Mouse (Mus musculus): Measurements from ENCODE around the gene Prex1.
A peak's percentile ranks its signal among the peaks of the same experiment; 100 is the strongest.

The Prex1 gene

GRCm38 (mm10) chr2:166560826-166561225, 152.8 kb downstream of the Prex1 start:
- DNase-seq (ENCODE audit: low spot score), result no peak

DNA sequence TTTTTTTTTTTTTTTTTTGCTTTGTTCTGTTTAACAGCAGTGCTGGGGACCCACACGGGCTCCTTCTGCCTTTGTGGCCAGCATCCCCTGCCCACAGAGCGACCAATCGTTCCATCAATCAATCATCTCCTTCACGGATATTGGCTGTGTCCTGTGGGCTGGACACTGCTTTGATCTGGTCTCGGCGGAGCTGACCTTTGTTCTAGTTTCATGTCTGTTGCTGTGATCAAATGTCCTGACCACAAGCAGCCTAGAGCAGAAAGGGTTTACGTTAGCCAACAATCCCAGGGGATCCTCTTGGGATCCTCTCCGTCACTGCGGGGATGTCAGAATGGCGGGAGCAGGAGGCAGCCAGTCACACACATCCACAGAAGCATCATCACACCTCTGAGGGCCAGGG, 154.1 kb downstream of the Prex1 start:
- DNase-seq (ENCODE audit: low spot score), result peak; percentile 32

- DNase-seq (ENCODE audit: low spot score), result no peak
These were observed 158.1 kb downstream of the Prex1 start for GRCm38 (mm10) chr2:166555508-166555907.

GRCm38 (mm10) chr2:166554169-166554505, 159.5 kb downstream of the Prex1 start:
- DNase-seq (ENCODE audit: low spot score), result no peak

- no peak for DNase-seq (ENCODE audit: low spot score)
These were observed 160.0 kb downstream of the Prex1 start for GRCm38 (mm10) chr2:166553502-166554168.

DNA sequence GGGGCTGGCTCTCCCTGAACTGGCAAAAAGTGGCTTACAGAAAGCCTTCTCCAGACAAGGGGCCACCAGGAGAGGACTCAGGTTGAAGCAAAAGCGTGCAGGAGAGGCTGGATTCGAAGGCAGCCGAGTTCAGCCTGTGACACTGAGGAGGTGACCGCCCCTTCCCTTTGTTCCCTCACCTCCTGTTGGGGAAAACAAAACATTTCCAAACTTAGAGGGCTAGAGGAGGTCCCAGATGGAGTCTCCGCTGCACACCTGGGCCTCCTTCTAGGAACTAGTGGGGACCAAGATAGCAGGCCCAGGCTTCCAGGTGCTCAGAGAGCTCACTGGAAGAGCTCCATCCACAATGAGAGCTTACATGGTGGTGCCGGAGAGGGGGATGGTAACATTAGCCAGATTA, 161.0 kb downstream of the Prex1 start:
- DNase-seq (ENCODE audit: low spot score), result no peak

- no peak for DNase-seq (ENCODE audit: low spot score)
These were observed 161.7 kb downstream of the Prex1 start for GRCm38 (mm10) chr2:166551831-166552498.

- DNase-seq (ENCODE audit: low spot score), result no peak
These were observed 163.8 kb downstream of the Prex1 start for GRCm38 (mm10) chr2:166549871-166550270.

DNA sequence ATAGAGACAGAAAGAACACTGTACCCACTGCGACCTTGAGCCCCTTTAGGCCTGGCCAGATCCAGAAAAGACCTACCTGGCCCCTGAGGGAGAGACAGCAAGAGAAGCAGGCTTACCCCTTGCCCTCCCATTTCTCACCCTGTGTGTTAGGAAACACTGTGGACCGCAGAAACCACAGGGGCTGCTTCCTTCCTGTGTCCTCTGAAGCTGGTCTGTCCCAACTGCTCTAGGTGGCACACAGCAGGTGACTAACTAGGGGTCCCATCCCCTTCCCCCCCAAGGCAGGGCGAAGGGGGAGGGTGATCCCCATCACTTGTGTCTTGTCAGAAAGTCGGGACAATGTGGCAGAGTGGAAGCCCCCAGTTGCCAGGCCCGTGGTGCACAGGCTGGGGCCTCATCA, 164.6 kb downstream of the Prex1 start:
- DNase-seq (ENCODE audit: low spot score), result no peak

DNA sequence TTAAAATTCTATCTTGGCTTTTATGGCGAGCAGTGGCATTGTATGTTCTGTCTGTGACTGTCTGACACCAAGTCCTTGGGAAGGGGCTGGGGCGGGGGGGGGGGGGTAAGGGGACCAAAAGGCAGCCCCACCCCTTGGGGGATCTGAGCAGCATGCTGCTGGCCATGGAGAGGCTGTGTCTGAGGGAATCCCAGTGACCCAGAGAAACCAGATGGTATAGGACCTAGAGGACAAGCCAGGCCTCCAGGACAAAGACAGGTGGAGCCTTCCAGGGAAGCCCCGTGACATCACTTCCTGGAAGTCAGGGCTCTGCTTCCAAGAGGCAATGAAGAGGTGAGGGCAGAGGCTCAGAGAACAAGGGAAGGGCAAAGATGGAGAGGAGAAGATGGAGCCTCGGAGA, 168.1 kb downstream of the Prex1 start:
- no peak for DNase-seq (ENCODE audit: low spot score)

DNA sequence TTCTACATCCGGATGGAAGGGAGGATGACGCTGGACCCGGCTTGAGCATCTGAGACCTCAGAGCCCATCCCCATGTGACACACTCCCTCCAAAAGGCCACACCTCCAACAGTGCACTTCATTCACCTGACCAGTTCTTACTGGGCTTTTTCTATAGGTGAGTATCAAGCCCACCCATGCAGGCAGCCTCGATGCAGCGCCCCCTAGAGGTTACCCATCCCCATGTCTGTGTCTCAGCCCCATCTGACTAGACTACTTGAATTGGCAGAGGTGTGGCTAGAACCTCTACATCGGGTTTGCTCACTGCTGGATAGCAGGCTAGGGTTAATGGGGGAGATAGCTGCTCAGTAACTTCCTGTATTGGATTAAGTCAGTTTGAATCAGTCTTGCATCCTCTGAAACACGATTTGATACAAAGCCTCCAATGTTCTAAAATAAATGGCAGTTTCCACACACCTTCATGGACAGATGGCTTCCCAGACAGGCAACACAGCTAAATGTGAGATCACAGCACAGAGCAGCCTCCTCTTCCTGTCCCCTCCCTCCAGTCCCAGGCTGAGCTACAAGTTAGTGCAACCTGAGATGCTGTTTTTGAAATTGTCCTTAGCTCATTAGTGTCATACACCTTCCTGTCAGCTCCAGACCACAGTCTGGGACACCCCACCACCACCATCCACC, 168.9 kb downstream of the Prex1 start:
- DNase-seq (ENCODE audit: low spot score), result no peak

- peak; percentile 77 for DNase-seq (ENCODE audit: low spot score)
These were observed 172.3 kb downstream of the Prex1 start for GRCm38 (mm10) chr2:166541112-166541928.

- no peak for DNase-seq (ENCODE audit: low spot score)
These were observed 173.4 kb downstream of the Prex1 start for GRCm38 (mm10) chr2:166540216-166540615.

- DNase-seq (ENCODE audit: low spot score), result no peak
These were observed 176.7 kb downstream of the Prex1 start for GRCm38 (mm10) chr2:166536896-166537295.

DNA sequence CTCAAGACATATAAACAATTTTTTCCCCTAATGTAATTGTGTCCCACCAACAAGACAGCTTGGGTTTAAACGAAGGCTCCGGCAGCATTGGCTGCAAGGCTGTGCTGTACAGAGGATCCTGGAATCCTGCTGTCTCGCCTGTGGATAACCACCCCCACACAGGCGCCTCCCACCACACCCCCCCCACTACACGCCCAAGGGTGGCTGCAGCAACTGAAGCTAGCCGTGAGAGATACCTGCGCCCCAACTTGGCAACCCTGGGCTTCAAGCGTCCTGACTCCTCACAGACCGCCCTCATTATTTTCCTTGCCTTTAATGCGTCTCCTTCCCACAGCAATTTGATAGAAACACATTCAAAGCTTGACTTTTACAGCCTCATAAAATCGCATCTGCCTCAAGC, 178.1 kb downstream of the Prex1 start:
- no peak for DNase-seq (ENCODE audit: low spot score)

DNA sequence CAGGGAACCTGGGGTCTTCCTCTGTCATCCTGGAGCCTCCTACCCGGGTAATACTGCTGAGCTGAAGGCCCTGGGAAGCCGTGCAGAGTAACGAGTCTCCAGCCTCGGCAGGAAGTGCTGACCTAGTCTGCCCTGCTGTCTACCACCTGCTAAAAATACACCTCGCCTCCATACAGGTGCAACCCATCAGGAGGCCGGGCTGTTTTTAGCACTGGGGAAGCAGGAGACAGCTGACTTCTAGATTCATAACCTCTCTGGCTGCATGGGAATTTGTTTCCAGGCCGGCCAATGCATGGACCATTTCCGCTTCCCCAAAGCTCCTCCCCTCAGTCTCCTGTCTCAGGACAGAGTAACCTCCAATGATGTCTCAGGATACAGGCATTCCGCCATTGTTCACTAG, 187.4 kb downstream of the Prex1 start:
- DNase-seq (ENCODE audit: low spot score), result no peak

DNA sequence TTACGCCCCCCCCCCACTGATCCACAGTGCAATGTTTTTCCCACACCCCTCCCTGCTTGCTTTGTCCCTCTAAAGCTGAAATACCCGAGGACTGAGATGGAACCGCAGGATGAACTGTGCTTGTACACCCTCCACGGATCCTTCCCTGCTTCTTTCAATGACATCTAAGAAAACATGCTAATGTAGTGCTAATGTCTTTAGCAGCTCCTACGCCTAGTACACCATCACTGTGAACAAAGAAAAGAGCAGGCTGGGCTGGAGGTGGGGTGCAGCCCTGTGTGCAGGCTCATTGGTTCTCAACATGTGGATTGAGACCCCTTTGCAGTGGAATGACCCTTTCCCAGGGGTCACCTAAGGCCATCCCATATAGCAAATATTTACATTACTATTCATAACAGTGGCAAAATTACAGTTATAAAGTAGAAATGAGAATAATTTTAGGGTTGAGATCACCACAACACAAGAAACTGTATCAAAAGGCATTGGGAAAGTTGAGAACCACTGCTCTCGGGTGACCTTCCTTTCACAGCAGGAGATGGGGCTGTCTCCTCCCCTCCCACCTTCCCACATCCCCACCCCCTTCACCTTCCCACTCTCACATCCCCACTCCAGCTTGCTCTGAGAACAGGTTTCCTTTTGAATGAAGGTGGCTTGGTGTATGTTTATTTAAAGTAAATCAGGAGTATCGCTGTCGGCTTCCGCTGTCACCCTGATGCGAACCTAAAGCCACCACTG, 190.3 kb downstream of the Prex1 start:
- no peak for DNase-seq (ENCODE audit: low spot score)

DNA sequence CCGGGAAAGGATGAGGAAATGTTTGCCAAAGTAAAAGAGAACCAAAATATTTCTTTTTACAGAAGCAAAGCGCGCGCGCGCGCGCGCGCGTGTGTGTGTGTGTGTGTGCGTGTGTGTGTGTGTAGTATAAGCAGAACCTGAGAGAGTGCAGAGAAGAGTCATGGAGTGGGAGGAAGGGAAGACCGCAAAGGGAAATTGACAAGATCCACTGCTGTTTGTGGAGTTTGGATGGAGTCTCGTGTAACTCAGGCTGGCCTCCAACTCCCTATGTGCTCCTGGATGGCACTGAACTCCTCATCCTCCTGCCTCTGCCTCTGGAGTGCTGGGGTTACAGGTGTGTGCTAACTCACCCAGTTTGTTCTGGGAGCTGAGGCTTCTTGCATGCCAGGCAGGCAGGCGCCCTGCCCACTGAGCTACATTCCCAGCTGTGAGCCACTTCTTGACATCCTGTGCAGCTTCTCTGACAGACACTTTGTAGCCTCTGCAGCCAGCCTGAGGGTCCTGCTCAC, 191.0 kb downstream of the Prex1 start:
- no peak for DNase-seq (ENCODE audit: low spot score)

GRCm38 (mm10) chr2:166521878-166522611, 191.6 kb downstream of the Prex1 start:
- peak; percentile 37 for DNase-seq (ENCODE audit: low spot score)

GRCm38 (mm10) chr2:166521461-166521860, 192.2 kb downstream of the Prex1 start:
- DNase-seq (ENCODE audit: low spot score), result no peak

DNA sequence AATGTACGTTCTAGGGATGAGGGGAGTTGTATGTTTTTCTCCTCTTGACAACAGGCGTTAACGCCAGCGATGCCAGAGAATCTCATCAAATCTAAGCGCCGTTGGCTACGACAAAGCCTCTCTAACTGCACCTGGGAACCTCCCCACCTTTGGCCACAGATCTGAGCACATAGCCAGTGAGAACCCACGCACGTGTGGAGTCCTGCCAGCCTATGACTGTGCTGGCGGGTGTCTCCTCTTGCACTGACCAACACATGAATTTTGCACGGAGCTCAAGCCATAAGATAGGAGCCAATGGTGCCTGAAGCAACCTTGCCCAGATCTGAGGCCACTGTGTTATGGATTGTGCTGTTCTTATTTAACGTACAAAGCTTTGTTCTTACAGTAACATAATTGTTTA, 193.1 kb downstream of the Prex1 start:
- no peak for DNase-seq (ENCODE audit: low spot score)

Measured in MN1 (cell line).